Mouse (Mus musculus) cerebellum, adult 8-10 months (tissue): ENCODE measurements around the gene Crb1.
A peak's percentile ranks its signal among the peaks of the same experiment; 100 is the strongest.

Experiments used
- DNase-seq: peaks from one replicate; pipeline ENCODE4 v3.0.0; 2022

Crb1 gene

GRCm38 (mm10) chr1:139210505-139210904 is 166.4 kb downstream of the Crb1 start:
- no peak for DNase-seq

- DNase-seq = no peak
These were observed 167.1 kb downstream of the Crb1 start for GRCm38 (mm10) chr1:139209796-139210195.

DNA sequence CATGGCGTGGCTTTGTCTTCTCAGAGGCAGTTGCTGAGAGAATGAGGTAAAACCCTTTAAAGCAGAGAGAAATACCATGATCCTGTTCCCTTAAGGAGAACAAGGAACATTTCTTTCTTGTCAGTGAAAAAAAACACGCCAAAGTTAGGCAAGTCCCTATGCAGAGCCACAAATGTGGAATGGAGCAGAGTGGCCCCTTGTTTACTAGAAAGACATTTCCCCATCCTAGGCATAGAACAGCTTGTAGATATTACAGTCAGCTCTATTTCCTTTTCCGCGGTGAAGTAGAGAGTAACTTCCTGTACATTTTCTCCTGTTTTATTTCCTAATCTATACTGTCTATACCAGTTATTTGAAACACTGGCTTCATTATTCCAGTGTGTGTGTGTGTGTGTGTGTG is 170.6 kb downstream of the Crb1 start:
- DNase-seq = no peak

GRCm38 (mm10) chr1:139203026-139203425 is 173.9 kb downstream of the Crb1 start:
- DNase-seq = no peak

- no peak for DNase-seq
These were observed 182.4 kb downstream of the Crb1 start for GRCm38 (mm10) chr1:139194428-139195028.

- DNase-seq = no peak
These were observed 182.9 kb downstream of the Crb1 start for GRCm38 (mm10) chr1:139194011-139194410.

DNA sequence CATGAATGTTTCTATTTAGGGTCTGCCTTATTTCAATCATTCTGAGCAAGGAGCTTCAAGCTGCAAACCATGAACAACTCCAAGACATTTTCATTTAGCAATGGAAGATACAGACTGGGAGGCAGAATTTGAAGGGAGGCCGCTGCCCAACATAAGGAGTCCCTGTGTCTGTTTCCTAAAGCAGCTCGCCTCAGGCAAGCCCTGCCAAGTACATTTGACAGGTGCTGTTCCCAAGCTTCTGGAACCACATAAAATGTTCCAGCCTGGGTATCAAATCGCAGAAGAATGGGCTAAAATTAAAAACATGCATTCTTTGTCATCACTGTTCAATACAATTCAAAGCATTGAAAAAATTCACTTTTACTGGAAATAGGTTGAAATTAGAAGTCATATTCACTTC is 184.3 kb downstream of the Crb1 start:
- no peak for DNase-seq

DNA sequence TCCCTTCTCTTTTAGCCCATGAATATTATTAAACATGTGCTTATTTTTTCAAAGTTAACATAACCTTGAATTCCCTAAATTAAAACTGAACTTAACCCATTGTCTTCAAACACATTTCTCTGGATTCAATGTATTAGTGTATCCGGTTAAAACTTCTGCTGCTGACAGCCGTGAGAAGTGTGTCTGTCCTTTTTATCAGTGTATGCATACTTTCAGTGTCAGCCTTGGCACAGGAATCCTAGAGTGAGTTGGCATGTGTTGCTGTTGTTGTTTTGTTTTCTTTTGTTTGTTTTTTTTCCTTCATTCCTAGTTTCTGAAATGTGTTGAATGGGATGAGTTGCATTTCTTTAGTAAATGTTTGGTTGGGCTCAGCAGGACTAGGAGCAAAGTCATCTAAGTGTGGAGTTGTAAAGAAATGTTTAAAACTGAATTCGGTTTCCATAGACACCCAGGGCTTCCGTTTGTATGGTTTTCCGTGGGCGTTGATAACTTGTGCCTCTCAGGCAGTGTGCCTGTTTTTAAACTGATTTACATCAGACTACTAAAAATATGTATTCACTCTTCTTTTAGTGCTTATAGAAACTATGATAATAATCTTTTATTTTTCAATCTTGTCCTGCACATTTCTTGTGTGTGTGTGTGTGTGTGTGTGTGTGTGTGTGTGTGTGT is 196.3 kb downstream of the Crb1 start:
- DNase-seq = no peak

GRCm38 (mm10) chr1:139179707-139180106 is 197.2 kb downstream of the Crb1 start:
- DNase-seq = no peak

- no peak for DNase-seq
These were observed 202.7 kb downstream of the Crb1 start for GRCm38 (mm10) chr1:139174058-139174832.

DNA sequence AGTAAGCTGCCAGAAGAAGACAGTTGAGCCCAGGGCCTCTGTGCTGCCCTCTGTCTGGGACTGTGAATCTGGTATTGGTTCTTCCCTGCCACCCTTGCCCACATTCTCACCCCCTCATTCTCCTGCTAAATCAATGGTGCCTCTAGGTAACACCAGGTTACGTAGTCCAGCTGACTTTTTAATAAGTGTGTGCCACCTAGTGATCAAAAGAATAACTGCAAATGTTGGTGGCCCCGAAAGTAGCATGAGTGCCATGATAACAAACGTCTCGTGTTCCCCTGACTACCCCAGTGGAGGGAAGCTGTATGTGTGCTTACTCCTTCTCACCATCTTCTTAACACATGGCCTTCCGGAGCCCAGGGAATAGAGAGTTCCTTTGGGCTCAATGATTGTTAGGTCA is 214.1 kb downstream of the Crb1 start:
- DNase-seq = peak; percentile 22

- no peak for DNase-seq
These were observed 215.3 kb downstream of the Crb1 start for GRCm38 (mm10) chr1:139161619-139162018.

DNA sequence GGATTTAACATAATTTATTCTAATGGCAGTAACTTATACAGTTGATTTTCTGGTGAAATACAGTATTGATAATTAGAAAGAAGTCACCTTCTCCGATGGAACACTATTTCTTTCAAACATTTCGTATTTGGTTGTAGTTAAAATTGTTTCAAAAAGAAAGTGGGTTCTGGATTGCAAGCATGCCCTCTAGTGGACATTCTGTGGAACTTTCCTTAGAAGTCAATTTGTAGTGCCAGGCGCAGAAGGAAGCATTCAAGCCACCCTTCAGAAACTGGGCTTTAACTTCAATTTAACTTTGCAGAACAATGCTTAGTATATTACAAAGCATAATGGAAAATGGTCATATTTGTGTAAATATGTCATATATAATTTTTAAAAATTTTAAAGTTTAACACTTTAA is 220.5 kb downstream of the Crb1 start:
- DNase-seq = peak; percentile 20

DNA sequence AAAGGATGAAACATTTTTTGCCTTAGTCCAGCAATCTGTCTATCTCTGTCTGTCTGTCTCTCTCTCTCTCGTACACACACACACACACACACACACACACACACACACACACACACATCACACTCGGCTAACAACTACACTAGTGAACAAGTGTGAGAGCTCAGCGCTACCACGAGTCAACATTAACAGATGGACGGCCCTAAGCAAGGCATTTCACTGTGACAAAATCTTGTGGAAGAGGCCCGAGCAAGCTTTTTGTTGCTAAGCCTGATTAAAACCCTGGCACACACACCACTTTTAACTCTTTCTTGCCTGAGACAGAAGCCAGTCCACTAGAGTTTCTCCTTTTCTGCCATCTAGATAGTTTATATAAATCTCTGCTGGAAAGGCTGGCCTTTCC is 223.4 kb downstream of the Crb1 start:
- no peak for DNase-seq

- DNase-seq = no peak
These were observed 223.9 kb downstream of the Crb1 start for GRCm38 (mm10) chr1:139153006-139153405.
